Mouse (Mus musculus): ENCODE results near the gene Olfr1090.

Olfr1090 gene

GRCm38 (mm10) chr2:86758893-86759292, at the start of gene Olfr1090:
TSS of gene Olfr1090 (minus strand) at chr2:86758993.
- no peak for DNase-seq

GRCm38 (mm10) chr2:86782179-86782578, 23.4 kb upstream of the Olfr1090 start, which contains the start of gene Olfr1093:
TSS of gene Olfr1093 (plus strand) at chr2:86782479.
- DNase-seq = no peak

GRCm38 (mm10) chr2:86761050-86761449, 2.3 kb upstream of the Olfr1090 start:
- no peak for DNase-seq

- no peak for DNase-seq
Observed at GRCm38 (mm10) chr2:86733601-86734000, 25.2 kb downstream of the Olfr1090 start, which contains the start of gene Olfr1089. TSS of gene Olfr1089 (minus strand) at chr2:86733701.

All from lung, postnatal 4 days (tissue).